Mouse (Mus musculus): ENCODE data around the gene Plekhg1. TPM values are rescaled to one million over a fixed set of nuclear protein-coding genes. Genes with fewer than 3 reads are reported as not detected.

Gene Plekhg1
- polyA plus RNA-seq, 1 experiment from 2014 or later, result 7.6 TPM

- H3K4me1 ChIP-seq (ENCODE audit: control insufficient read depth in 2 of 2, insufficient read depth in 2 of 2, low read length in 2 of 2), result no peaks in the 10 kb centered on the region
- no peaks in the 10 kb centered on the region for H3K27me3 ChIP-seq (ENCODE audit: control insufficient read depth, insufficient read depth, low read length)
- 82% methylated on average over 5 of the region's 5 CpGs for WGBS
- no peak overlapping the region for H3K9ac ChIP-seq (ENCODE audit: low read length)
- no peak overlapping the region for H3K4me3 ChIP-seq (ENCODE audit: control insufficient read depth in 1 of 2, insufficient read depth in 1 of 2, low read depth in 1 of 2, low read length in 2 of 2)
- no peak overlapping the region for H3K4me2 ChIP-seq (ENCODE audit: low read length)
- ATAC-seq (ENCODE audit: insufficient number of reproducible peaks, insufficient read depth, low FRiP score, low read depth), result no peak
- H3K36me3 ChIP-seq (ENCODE audit: control insufficient read depth, insufficient read depth, low read length), result no peaks in the 10 kb centered on the region
- no peak overlapping the region for H3K27ac ChIP-seq (replicated peaks in 1 of 2; ENCODE audit: control insufficient read depth in 1 of 2, insufficient read depth in 1 of 2, low read depth in 2 of 2, low read length in 2 of 2)
- H3K9me3 ChIP-seq (ENCODE audit: control insufficient read depth, low read length), result 0 out of 2 replicates have a peak, but pooled peaks cover under 1% of the 10 kb centered on the region
Measured at GRCm38 (mm10) chr10:3844430-3844829, 104.3 kb downstream of the Plekhg1 start.

GRCm38 (mm10) chr10:3847021-3847420 lies 106.9 kb downstream of the Plekhg1 start:
- WGBS, result 63% methylated on average over 2 of the region's 2 CpGs

GRCm38 (mm10) chr10:3851461-3851860 lies 111.3 kb downstream of the Plekhg1 start:
- Histone ChIP-seq H3K27ac (replicated peaks in 1 of 2; ENCODE audit: control insufficient read depth in 1 of 2, insufficient read depth in 1 of 2, low read depth in 2 of 2, low read length in 2 of 2) (no peak overlapping the region), H3K4me1 (ENCODE audit: control insufficient read depth in 2 of 2, insufficient read depth in 2 of 2, low read length in 2 of 2) (peaks cover 0 to 17% of the 10 kb centered on the region in 2 experiments; a peak in 2 of 4 replicates), H3K9me3 (ENCODE audit: control insufficient read depth, low read length) (0 out of 2 replicates have a peak, but pooled peaks cover 6% of the 10 kb centered on the region), H3K9ac (ENCODE audit: low read length) (no peak overlapping the region), H3K27me3 (ENCODE audit: control insufficient read depth, insufficient read depth, low read length) (no peaks in the 10 kb centered on the region), H3K36me3 (ENCODE audit: control insufficient read depth, insufficient read depth, low read length) (no peaks in the 10 kb centered on the region), H3K4me3 (ENCODE audit: control insufficient read depth in 1 of 2, insufficient read depth in 1 of 2, low read depth in 1 of 2, low read length in 2 of 2) (no peak overlapping the region), H3K4me2 (ENCODE audit: low read length) (no peak overlapping the region)
- no peak for ATAC-seq (ENCODE audit: insufficient number of reproducible peaks, insufficient read depth, low FRiP score, low read depth)
- 0% methylated on average over 2 of the region's 2 CpGs for WGBS

More at GRCm38 (mm10) chr10:3847021-3847420, 106.9 kb downstream of the Plekhg1 start:
- H3K9me3 ChIP-seq (ENCODE audit: control insufficient read depth, low read length), result 0 out of 2 replicates have a peak, but pooled peaks cover 6% of the 10 kb centered on the region
- no peaks in the 10 kb centered on the region for H3K36me3 ChIP-seq (ENCODE audit: control insufficient read depth, insufficient read depth, low read length)
- no peak overlapping the region for H3K27ac ChIP-seq (replicated peaks in 1 of 2; ENCODE audit: control insufficient read depth in 1 of 2, insufficient read depth in 1 of 2, low read depth in 2 of 2, low read length in 2 of 2)
- no peak for ATAC-seq (ENCODE audit: insufficient number of reproducible peaks, insufficient read depth, low FRiP score, low read depth)
- no peaks in the 10 kb centered on the region for H3K27me3 ChIP-seq (ENCODE audit: control insufficient read depth, insufficient read depth, low read length)
- peaks cover 0 to 7% of the 10 kb centered on the region in 2 experiments; a peak in 2 of 4 replicates for H3K4me1 ChIP-seq (ENCODE audit: control insufficient read depth in 2 of 2, insufficient read depth in 2 of 2, low read length in 2 of 2)
- H3K4me3 ChIP-seq (ENCODE audit: control insufficient read depth in 1 of 2, insufficient read depth in 1 of 2, low read depth in 1 of 2, low read length in 2 of 2), result no peak overlapping the region
- H3K9ac ChIP-seq (ENCODE audit: low read length), result no peak overlapping the region
- H3K4me2 ChIP-seq (ENCODE audit: low read length), result no peak overlapping the region

- 0 out of 2 replicates have a peak, but pooled peaks cover 6% of the 10 kb centered on the region for H3K9me3 ChIP-seq (ENCODE audit: control insufficient read depth, low read length)
- H3K9ac ChIP-seq (ENCODE audit: low read length), result no peak overlapping the region
- no peaks in the 10 kb centered on the region for H3K36me3 ChIP-seq (ENCODE audit: control insufficient read depth, insufficient read depth, low read length)
- H3K27ac ChIP-seq (replicated peaks in 1 of 2; ENCODE audit: control insufficient read depth in 1 of 2, insufficient read depth in 1 of 2, low read depth in 2 of 2, low read length in 2 of 2), result no peak overlapping the region
- 79% methylated on average over 3 of the region's 3 CpGs for WGBS
- H3K4me2 ChIP-seq (ENCODE audit: low read length), result no peak overlapping the region
- H3K4me3 ChIP-seq (ENCODE audit: control insufficient read depth in 1 of 2, insufficient read depth in 1 of 2, low read depth in 1 of 2, low read length in 2 of 2), result no peak overlapping the region
- H3K4me1 ChIP-seq (ENCODE audit: control insufficient read depth in 2 of 2, insufficient read depth in 2 of 2, low read length in 2 of 2), result peaks cover 0 to 17% of the 10 kb centered on the region in 2 experiments; a peak in 2 of 4 replicates
- no peaks in the 10 kb centered on the region for H3K27me3 ChIP-seq (ENCODE audit: control insufficient read depth, insufficient read depth, low read length)
- ATAC-seq (ENCODE audit: insufficient number of reproducible peaks, insufficient read depth, low FRiP score, low read depth), result no peak
Measured at GRCm38 (mm10) chr10:3852733-3853132, 112.6 kb downstream of the Plekhg1 start.

- WGBS, result 25% methylated on average over 5 of the region's 5 CpGs
- Histone ChIP-seq H3K27ac (replicated peaks in 1 of 2; ENCODE audit: control insufficient read depth in 1 of 2, insufficient read depth in 1 of 2, low read depth in 2 of 2, low read length in 2 of 2) (no peak overlapping the region), H3K4me3 (ENCODE audit: control insufficient read depth in 1 of 2, insufficient read depth in 1 of 2, low read depth in 1 of 2, low read length in 2 of 2) (no peak overlapping the region), H3K4me1 (ENCODE audit: control insufficient read depth in 2 of 2, insufficient read depth in 2 of 2, low read length in 2 of 2) (peaks cover 0 to 10% of the 10 kb centered on the region in 2 experiments; a peak in 2 of 4 replicates), H3K4me2 (ENCODE audit: low read length) (no peak overlapping the region), H3K9ac (ENCODE audit: low read length) (no peak overlapping the region), H3K36me3 (ENCODE audit: control insufficient read depth, insufficient read depth, low read length) (no peaks in the 10 kb centered on the region), H3K9me3 (ENCODE audit: control insufficient read depth, low read length) (no peaks in the 10 kb centered on the region), H3K27me3 (ENCODE audit: control insufficient read depth, insufficient read depth, low read length) (no peaks in the 10 kb centered on the region)
- ATAC-seq (ENCODE audit: insufficient number of reproducible peaks, insufficient read depth, low FRiP score, low read depth), result no peak
Measured at GRCm38 (mm10) chr10:3857912-3858311, 117.7 kb downstream of the Plekhg1 start.

- WGBS, result 50% methylated on average over 4 of the region's 4 CpGs
- ATAC-seq (ENCODE audit: insufficient number of reproducible peaks, insufficient read depth, low FRiP score, low read depth), result no peak
- no peak overlapping the region for H3K4me2 ChIP-seq (ENCODE audit: low read length)
- peaks cover 0 to 10% of the 10 kb centered on the region in 2 experiments; a peak in 2 of 4 replicates for H3K4me1 ChIP-seq (ENCODE audit: control insufficient read depth in 2 of 2, insufficient read depth in 2 of 2, low read length in 2 of 2)
- no peaks in the 10 kb centered on the region for H3K36me3 ChIP-seq (ENCODE audit: control insufficient read depth, insufficient read depth, low read length)
- H3K4me3 ChIP-seq (ENCODE audit: control insufficient read depth in 1 of 2, insufficient read depth in 1 of 2, low read depth in 1 of 2, low read length in 2 of 2), result no peak overlapping the region
- no peaks in the 10 kb centered on the region for H3K9me3 ChIP-seq (ENCODE audit: control insufficient read depth, low read length)
- no peak overlapping the region for H3K9ac ChIP-seq (ENCODE audit: low read length)
- no peaks in the 10 kb centered on the region for H3K27me3 ChIP-seq (ENCODE audit: control insufficient read depth, insufficient read depth, low read length)
- H3K27ac ChIP-seq (replicated peaks in 1 of 2; ENCODE audit: control insufficient read depth in 1 of 2, insufficient read depth in 1 of 2, low read depth in 2 of 2, low read length in 2 of 2), result no peak overlapping the region
Measured at GRCm38 (mm10) chr10:3858437-3858836, 118.3 kb downstream of the Plekhg1 start.

GRCm38 (mm10) chr10:3858961-3859714 lies 119.0 kb downstream of the Plekhg1 start:
- WGBS, result 33% methylated on average over 11 of the region's 11 CpGs
- Histone ChIP-seq H3K36me3 (ENCODE audit: control insufficient read depth, insufficient read depth, low read length) (no peaks in the 10 kb centered on the region), H3K9me3 (ENCODE audit: control insufficient read depth, low read length) (no peaks in the 10 kb centered on the region), H3K9ac (ENCODE audit: low read length) (no peak overlapping the region), H3K4me3 (ENCODE audit: control insufficient read depth in 1 of 2, insufficient read depth in 1 of 2, low read depth in 1 of 2, low read length in 2 of 2) (no peak overlapping the region), H3K4me1 (ENCODE audit: control insufficient read depth in 2 of 2, insufficient read depth in 2 of 2, low read length in 2 of 2) (peaks cover 0 to 10% of the 10 kb centered on the region in 2 experiments; a peak in 2 of 4 replicates), H3K27ac (replicated peaks in 1 of 2; ENCODE audit: control insufficient read depth in 1 of 2, insufficient read depth in 1 of 2, low read depth in 2 of 2, low read length in 2 of 2) (no peak overlapping the region), H3K4me2 (ENCODE audit: low read length) (no peak overlapping the region), H3K27me3 (ENCODE audit: control insufficient read depth, insufficient read depth, low read length) (no peaks in the 10 kb centered on the region)
- ATAC-seq (ENCODE audit: insufficient number of reproducible peaks, insufficient read depth, low FRiP score, low read depth), result no peak
